Mouse (Mus musculus) right cerebral cortex, adult 18-20 months (tissue): Measurements from ENCODE around the gene Myom1.

ENCODE experiments used
- DNase-seq: peaks from one replicate; pipeline ENCODE4 v3.0.0; 2022; ENCODE audit warnings: mixed read lengths

The Myom1 gene

GRCm38 (mm10) chr17:70991706-70992625 lies 10.5 kb upstream of the Myom1 start:
- DNase-seq: no peak

DNA sequence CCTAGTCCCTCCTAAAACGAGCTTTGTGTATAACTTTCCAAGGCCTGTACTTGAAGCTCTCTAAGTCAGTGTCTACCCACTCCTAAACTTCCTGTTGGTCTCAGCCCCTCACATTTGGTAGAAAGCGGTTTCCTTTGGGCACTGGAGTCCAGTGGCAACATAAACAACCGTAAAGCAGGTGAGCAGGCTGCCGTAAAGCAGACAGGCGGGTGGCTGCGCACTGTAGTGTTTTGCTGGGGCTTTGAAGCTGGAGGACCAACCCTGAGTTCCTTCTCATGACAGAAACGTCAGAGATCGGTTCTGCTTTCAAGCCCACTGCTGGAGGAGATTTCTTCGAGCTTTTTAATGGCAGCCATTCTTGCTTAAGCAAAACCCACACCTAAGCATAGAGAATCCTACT lies 9.8 kb upstream of the Myom1 start:
- DNase-seq: no peak

DNA sequence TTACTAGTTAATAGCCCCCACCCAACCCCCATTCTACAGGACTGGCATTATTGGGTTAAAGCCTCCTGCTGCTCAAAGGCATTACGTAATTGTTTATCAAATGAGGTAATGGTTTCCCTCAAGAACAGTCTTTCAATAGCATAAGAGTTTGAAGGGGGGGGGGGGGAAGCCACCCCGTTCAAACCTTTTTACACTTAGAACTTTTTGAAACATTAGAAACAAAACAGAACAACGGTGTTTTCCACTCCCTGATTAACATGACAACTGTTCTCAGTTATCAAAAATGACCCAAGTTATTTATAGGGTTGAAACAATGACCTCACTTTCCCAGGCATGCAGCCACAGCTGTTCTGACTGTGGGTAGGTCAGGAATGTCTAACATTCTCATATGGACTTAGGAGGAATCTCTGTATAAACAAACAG lies 9.0 kb upstream of the Myom1 start:
- no peak for DNase-seq

DNA sequence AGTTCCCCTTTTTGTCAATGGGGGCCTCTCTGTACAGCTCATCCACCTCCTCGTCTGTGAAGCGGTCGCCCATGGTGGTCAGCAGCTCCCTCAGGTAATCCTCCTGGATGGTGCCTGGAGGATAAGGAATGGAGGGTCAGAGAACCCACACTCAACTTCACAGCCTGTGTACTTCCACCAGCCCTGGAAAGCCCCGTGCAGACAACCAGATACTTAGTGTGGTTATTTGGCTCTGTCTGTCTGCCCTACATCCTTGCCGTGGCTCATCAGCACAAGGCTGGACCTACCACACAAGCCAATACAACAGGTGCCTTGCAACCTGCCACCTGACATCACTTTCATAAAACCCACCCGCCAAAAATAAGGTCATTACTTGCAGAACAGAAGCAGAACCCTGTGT lies 7.8 kb upstream of the Myom1 start:
- no peak for DNase-seq

GRCm38 (mm10) chr17:70995551-70995950 lies 6.9 kb upstream of the Myom1 start:
- DNase-seq: no peak

DNA sequence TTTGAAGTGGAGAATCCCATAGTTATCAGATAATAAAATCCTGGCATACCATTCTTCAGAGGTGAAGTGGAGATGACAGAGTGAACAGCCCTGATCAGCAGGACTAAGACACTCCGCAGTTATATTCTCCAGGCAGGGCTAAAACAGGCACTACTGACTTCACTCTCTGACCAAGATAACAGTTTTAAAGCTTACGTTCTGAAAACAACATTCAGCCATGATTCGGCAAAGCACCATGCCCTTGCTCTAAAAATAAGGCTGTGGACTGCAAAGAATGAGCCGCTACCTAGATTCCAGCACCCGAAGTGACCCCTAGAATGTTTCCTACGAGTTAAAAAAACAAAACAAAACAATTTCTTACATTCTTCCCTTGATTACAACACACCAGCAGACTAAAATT lies 4.6 kb upstream of the Myom1 start:
- no peak for DNase-seq

- no peak for DNase-seq
Measured at GRCm38 (mm10) chr17:70998400-70998975, 3.9 kb upstream of the Myom1 start.

- DNase-seq: no peak
Measured at GRCm38 (mm10) chr17:70999187-70999586, 3.2 kb upstream of the Myom1 start.

DNA sequence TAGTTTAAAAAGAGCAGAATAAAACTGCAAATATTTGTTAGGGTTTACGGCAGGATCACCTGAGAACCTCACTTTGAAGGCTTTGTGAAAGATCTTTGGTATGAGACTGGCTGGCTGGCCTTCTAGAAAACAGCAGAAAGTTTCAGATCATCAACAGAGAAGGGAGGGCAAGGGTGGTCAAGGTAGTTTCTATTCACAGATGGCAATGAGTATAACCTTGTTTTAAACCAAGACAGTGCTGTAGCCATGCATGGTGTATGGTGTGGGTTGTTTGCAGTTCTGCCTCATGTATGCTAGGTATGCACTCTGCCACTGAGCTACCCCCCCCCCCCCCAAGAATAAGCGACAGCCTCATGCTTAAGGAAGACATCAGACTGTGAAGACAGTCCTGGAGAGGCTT lies 2.2 kb upstream of the Myom1 start:
- DNase-seq: no peak

DNA sequence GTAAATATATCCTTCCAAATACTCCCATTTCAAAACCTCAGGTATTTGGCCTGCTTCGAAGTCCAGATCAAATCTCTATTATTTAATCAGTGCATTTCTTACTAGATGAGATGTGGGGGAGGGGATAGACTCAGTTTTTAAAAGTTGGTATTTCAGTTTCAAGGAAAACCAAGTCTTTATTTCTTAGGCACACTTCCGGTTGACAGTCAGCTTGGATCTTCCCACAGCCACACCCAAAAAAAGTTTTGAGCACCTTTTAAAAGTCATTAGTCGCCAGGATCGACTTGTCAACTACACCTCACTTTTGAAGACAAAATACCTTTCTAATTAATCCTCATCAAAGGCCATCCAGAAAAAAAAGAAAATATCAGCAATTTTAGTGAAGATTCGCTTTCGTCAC lies 1.4 kb upstream of the Myom1 start:
- no peak for DNase-seq

DNA sequence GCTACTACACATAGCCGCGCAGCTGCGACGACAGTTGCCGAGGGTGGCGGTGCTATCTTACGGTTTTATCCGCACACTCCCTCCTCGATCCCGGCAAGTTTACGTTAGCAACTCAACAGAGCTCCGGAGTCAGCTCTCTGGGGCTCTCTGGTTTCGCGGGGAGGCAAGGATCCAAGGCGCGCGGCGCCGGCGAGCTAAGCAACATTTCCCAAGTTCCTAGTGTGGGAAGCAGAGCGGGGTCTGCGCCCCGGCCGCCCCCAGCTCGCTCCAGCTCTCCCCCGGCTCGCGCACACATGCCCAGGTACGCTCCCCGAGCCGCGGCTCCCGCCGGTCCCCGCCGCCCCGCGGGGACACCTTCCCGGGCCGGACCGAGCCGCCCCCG lies 743 bp upstream of the Myom1 start:
- DNase-seq: peak; percentile 29

DNA sequence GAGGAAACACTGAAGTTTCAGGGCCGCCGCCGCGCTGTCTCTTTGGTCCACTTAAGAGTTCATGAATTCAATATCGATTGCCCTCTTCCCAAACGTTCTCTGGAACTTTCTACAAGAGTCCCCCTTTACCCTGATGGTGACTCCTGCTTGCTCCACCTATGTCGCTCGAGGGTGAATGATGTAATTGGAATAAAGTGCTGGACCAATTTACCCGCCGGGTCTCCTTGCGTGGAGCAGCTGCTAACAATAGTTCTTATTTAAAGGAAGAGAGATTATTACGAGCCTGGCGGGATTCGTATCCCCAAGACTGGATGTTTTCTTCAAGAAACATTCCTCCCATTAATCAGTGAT lies 286 bp downstream of the Myom1 start, which contains the start of gene Myl12a:
TSS of gene Myl12a (minus strand) at position 135 of the 351 bp plus-strand sequence.
- no peak for DNase-seq

GRCm38 (mm10) chr17:71003112-71003511 lies 679 bp downstream of the Myom1 start:
- no peak for DNase-seq

- no peak for DNase-seq
Measured at GRCm38 (mm10) chr17:71003721-71004120, 1.3 kb downstream of the Myom1 start.

- DNase-seq: no peak
Measured at GRCm38 (mm10) chr17:71004186-71004960, 1.9 kb downstream of the Myom1 start.

DNA sequence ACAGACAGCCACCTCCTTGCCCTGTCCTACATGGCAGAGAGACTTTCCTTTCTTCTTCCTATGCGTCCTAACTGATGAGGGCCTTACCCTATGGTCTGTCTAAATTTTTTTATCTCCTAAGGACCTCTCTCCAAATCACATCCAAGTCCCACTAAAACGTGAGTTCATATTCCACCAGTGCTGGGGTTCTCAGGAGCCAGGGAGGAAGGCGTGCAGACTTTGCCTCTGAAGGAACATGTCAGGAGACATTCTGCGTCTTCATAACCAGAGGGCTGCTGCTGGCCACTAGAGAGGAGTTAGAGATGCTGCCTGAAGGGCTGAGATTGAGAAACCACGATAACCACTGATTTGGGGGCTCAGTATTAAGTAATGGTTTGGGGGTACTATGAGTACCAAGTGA lies 4.5 kb downstream of the Myom1 start:
- no peak for DNase-seq

- no peak for DNase-seq
Measured at GRCm38 (mm10) chr17:71008676-71009075, 6.2 kb downstream of the Myom1 start.

DNA sequence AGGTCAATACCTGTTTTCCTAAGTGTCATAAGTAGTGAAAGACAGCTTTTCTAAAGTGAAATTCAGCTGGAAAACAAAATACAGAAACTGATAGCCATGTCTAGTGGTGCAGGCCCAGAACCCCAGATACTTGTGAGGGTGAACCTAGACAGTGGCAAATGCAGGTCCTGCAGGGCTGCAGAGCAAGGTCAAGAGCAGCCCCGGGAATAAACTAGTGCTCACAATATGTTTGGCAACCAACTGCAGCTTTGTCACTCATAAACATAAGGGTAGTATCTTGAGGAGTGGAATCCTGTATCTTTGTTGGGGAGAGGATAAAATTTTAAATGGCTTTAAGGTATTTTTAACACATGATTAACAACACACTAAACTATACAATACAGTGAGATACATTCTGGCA lies 7.3 kb downstream of the Myom1 start:
- no peak for DNase-seq

GRCm38 (mm10) chr17:71010646-71011242 lies 8.3 kb downstream of the Myom1 start:
- no peak for DNase-seq

GRCm38 (mm10) chr17:71011931-71012662 lies 9.7 kb downstream of the Myom1 start:
- no peak for DNase-seq

- DNase-seq: no peak
Measured at GRCm38 (mm10) chr17:71013105-71013504, 10.7 kb downstream of the Myom1 start.

DNA sequence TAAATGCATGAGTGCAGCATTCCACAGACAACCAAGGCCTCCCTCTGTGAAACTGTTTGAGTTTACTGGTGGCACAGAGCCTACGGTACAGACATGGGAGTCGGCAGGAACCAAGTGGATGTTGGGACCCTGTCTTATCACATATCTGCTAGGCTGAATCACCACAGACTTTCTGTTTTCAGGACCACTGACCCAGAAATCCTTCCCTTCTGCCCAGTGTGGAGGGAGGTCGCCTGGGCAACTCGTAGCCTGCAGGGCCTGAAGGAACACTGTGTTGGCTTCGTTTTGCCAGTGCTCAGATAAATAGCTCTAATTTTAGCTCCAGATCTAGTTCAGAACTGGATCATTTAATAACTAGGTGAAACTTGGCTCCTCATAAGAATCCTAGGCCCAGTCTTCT lies 12.5 kb downstream of the Myom1 start:
- no peak for DNase-seq
